Mouse (Mus musculus) hindbrain, embryonic 14.5 days (tissue): ENCODE data around the gene Sult2b1. TPM values are rescaled to one million over a fixed set of nuclear protein-coding genes. Genes with fewer than 3 reads are reported as not detected.

Experiments used
- polyA plus RNA-seq: library from polyadenylated mRNA; unstranded; fragments of >200 nt; fragmentation: Nextera tagmentation; extraction: Ambion mirVana; gene quantifications from 2 replicates; pipeline ENCODE4 v1.2.1, GENCODE M21; 2014

Sult2b1 gene
- polyA plus RNA-seq, 1 experiment from 2014 or later = 7.3 TPM

Other genes starting within 250 kb of the Sult2b1 start
- 0.25 TPM in 1 of 2 replicates, not detected in the other for gene Hsd17b14, start 229.8 kb downstream of the Sult2b1 start, polyA plus RNA-seq
- 17.4 and 19.0 TPM in 2 replicates for gene Bcat2, start 214.5 kb downstream of the Sult2b1 start, polyA plus RNA-seq
- gene Fgf21, start 169.2 kb downstream of the Sult2b1 start, polyA plus RNA-seq = not detected in 2 replicates
- gene Fut1, start 167.4 kb downstream of the Sult2b1 start, polyA plus RNA-seq = not detected in 2 replicates
- not detected in 2 replicates for gene Izumo1, start 162.9 kb downstream of the Sult2b1 start, polyA plus RNA-seq
- 17.2 and 18.3 TPM in 2 replicates for gene Rasip1, start 157.2 kb downstream of the Sult2b1 start, polyA plus RNA-seq
- gene Mamstr, start 144.7 kb downstream of the Sult2b1 start, polyA plus RNA-seq = 3.0 and 3.1 TPM in 2 replicates
- gene Fut2, start 118.3 kb downstream of the Sult2b1 start, polyA plus RNA-seq = 0.07 and 0.11 TPM in 2 replicates
- gene Ntn5, start 100.6 kb downstream of the Sult2b1 start, polyA plus RNA-seq = 1.0 and 1.3 TPM in 2 replicates
- gene Sec1, start 90.3 kb downstream of the Sult2b1 start, polyA plus RNA-seq = 0.22 and 0.40 TPM in 2 replicates
- gene Car11, start 84.8 kb downstream of the Sult2b1 start, polyA plus RNA-seq = 28.2 and 29.0 TPM in 2 replicates
- 3.5 and 3.9 TPM in 2 replicates for gene Dbp, start 79.6 kb downstream of the Sult2b1 start, polyA plus RNA-seq
- 578 and 674 TPM in 2 replicates for gene Rpl18, start 69.2 kb downstream of the Sult2b1 start, polyA plus RNA-seq
- gene Sphk2, start 66.7 kb downstream of the Sult2b1 start, polyA plus RNA-seq = 16.7 and 20.0 TPM in 2 replicates
- 0.17 TPM in 1 of 2 replicates, not detected in the other for gene Fam83e, start 63.5 kb downstream of the Sult2b1 start, polyA plus RNA-seq
- gene Spaca4, start 58.9 kb downstream of the Sult2b1 start, polyA plus RNA-seq = not detected in 2 replicates
- 20.9 and 23.6 TPM in 2 replicates for gene Lmtk3, start 931 bp downstream of the Sult2b1 start, polyA plus RNA-seq
- gene Cyth2, start 29.9 kb upstream of the Sult2b1 start, polyA plus RNA-seq = 237 and 242 TPM in 2 replicates
- gene Kcnj14, start 40.1 kb upstream of the Sult2b1 start, polyA plus RNA-seq = 1.3 TPM in 2 replicates
- gene Grwd1, start 46.3 kb upstream of the Sult2b1 start, polyA plus RNA-seq = 37.6 and 42.6 TPM in 2 replicates
- gene Kdelr1, start 88.1 kb upstream of the Sult2b1 start, polyA plus RNA-seq = 90.3 and 96.6 TPM in 2 replicates
- gene Grin2d, start 93.7 kb upstream of the Sult2b1 start, polyA plus RNA-seq = 4.3 and 4.4 TPM in 2 replicates
- 0.39 and 0.40 TPM in 2 replicates for gene Syngr4, start 112.0 kb upstream of the Sult2b1 start, polyA plus RNA-seq
- gene Tmem143, start 112.3 kb upstream of the Sult2b1 start, polyA plus RNA-seq = 4.3 and 5.6 TPM in 2 replicates
- gene Emp3, start 136.7 kb upstream of the Sult2b1 start, polyA plus RNA-seq = 34.1 and 38.8 TPM in 2 replicates
- 6.1 and 6.5 TPM in 2 replicates for gene Ccdc114, start 139.4 kb upstream of the Sult2b1 start, polyA plus RNA-seq
- gene Abcc6, start 245.6 kb upstream of the Sult2b1 start, polyA plus RNA-seq = 0.33 and 0.43 TPM in 2 replicates
- gene Nomo1, start 249.0 kb upstream of the Sult2b1 start, polyA plus RNA-seq = 28.2 and 29.3 TPM in 2 replicates